Mouse (Mus musculus) liver, adult 2 months (tissue): ENCODE results near the gene Ttll13.

ENCODE experiments used
- CTCF ChIP-seq: fragments of 200-500 bp; IDR thresholded peaks from 2 replicates; pipeline ENCODE4 v1.5.1; 2011; ENCODE audit warnings: low read depth, low read length, control low read depth
- POLR2A ChIP-seq: fragments of 200-500 bp; IDR thresholded peaks from 2 replicates; pipeline ENCODE4 v1.6.1; 2011; ENCODE audit warnings: low read length, control low read depth; ENCODE audit not compliant: insufficient read depth; ENCODE audit errors: extremely low read depth

DNA sequence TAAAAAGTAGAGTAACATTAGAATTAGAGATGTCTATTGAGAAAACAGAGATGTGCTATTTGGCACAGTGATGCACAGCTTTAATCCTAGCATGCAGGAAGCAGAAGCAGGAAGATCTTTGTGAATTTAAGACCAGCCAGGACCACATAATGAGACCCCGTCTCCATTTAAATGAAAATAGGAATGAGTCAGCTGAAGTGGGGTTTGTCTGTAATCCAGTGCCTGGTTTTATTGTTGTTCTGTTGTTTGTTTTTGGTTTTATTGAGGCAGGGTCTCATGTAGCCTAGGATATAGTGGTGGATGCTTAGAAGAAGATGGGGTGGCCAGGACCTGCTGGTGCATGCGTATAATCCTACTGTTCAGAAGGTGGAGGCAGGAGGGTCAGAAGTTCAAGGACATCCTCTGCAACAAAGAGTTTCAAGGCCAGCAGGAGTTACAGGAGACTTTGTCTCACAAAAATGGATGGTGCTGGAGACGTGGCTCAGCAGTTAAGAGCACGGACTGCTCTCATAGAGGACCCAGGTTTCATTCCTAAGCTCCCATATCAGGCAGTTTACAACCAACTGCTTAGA is 24.9 kb upstream of the Ttll13 start:
- TF ChIP-seq CTCF, result no peak
- TF ChIP-seq POLR2A, result no peak
